Mouse (Mus musculus) forebrain, embryonic 14.5 days (tissue): ENCODE results near the gene Eif2b2. TPM values are rescaled to one million over a fixed set of nuclear protein-coding genes. Genes with fewer than 3 reads are reported as not detected.
A peak's percentile ranks its signal among the peaks of the same experiment; 100 is the strongest.

ENCODE experiments used
- ATAC-seq: fragments of 200-750 bp; cut with Nextera tagmentation; 2 replicates; pipeline ENCODE4 v1.8.0; 2017; ENCODE audit warnings: mild to moderate bottlenecking, moderate library complexity
- DNase-seq: peaks from one replicate; pipeline ENCODE4 v3.0.0-alpha.2; 2015; ENCODE audit warnings: low spot score
- H3K27ac ChIP-seq: fragments of 300-500 bp; sonication (generic); 2 replicates; pipeline ENCODE4 v1.5.1; 2014; ENCODE audit warnings: low read depth, mild to moderate bottlenecking, control low read depth, low read length, moderate library complexity
- H3K27me3 ChIP-seq: fragments of 300-500 bp; sonication (generic); replicated peaks from 2 replicates; pipeline ENCODE4 v1.6.1; 2014; ENCODE audit warnings: low read length, control low read depth, mixed read lengths; ENCODE audit not compliant: control insufficient read depth, insufficient read depth
- H3K36me3 ChIP-seq: fragments of 300-500 bp; sonication (generic); 2 replicates; pipeline ENCODE4 v1.6.1; 2014; ENCODE audit warnings: low read length, control low read depth; ENCODE audit not compliant: control insufficient read depth, insufficient read depth
- H3K4me1 ChIP-seq: fragments of 300-500 bp; sonication (generic); 2 replicates; pipeline ENCODE4 v1.6.1; 2014; ENCODE audit warnings: antibody characterized with exemption, low read length, control low read depth; ENCODE audit not compliant: control insufficient read depth, insufficient read depth
- H3K4me2 ChIP-seq: fragments of 300-500 bp; sonication (generic); 2 replicates; pipeline ENCODE4 v1.6.1; 2014; ENCODE audit warnings: mild to moderate bottlenecking, control low read depth, low read length
- H3K4me3 ChIP-seq: fragments of 300-500 bp; sonication (generic); 2 replicates; pipeline ENCODE4 v1.5.1; 2014; ENCODE audit warnings: low read depth, low read length, control low read depth
- H3K9ac ChIP-seq: fragments of 300-500 bp; sonication (generic); 2 replicates; pipeline ENCODE4 v1.6.1; 2014; ENCODE audit warnings: mild to moderate bottlenecking, low read length, control low read depth, moderate library complexity
- H3K9me3 ChIP-seq: fragments of 300-500 bp; sonication (generic); replicated peaks from 2 replicates; pipeline ENCODE4 v1.6.1; 2016; ENCODE audit warnings: low read length, control low read depth, mixed read lengths; ENCODE audit not compliant: control insufficient read depth
- WGBS: fragments of 180-500 bp; shearing (Covaris S2); extraction: QIAGEN DNeasy Blood & Tissue Kit; methylation state at CpG from one replicate; pipeline ENCODE4 v1.1.7; 2014; 5-methylcytosine and 5-hydroxymethylcytosine counted together
- polyA plus RNA-seq: library from polyadenylated mRNA; unstranded; fragments of >200 nt; fragmentation: Nextera tagmentation; extraction: Ambion mirVana; gene quantifications from 2 replicates; pipeline ENCODE4 v1.2.1, GENCODE M21; 2014

Eif2b2 gene
- polyA plus RNA-seq, 1 experiment from 2014 or later: 102 TPM

DNA sequence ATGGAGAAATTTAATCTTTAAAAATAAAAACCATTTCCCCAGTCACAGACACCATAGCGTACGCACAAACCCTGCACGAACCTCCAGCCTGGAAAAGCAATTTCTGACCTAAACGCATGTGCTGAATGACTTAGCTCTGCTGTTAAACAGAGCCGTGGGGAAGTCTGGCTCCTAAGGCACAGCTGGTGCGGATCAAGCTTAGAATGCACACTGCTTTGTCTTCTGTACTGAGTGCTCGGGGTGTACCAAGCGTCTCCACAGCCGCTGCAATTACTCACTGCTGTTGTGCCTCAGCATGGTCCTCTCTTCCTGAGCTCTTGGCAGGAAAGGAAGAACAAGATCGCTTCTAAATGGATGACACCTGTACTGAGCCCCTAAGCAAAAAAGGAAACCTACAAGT is 43.2 kb downstream of the Eif2b2 start:
- Histone ChIP-seq H3K9me3 (no peaks in the 10 kb centered on the region), H3K4me2 (no peak overlapping the region), H3K36me3 (no peaks in the 10 kb centered on the region), H3K9ac (no peak overlapping the region), H3K4me3 (no peak overlapping the region), H3K27ac (no peak overlapping the region), H3K27me3 (no peaks in the 10 kb centered on the region), H3K4me1 (peaks cover 3% of the 10 kb centered on the region; the same call in 1 of the 2 replicates)
- DNase-seq (peak; percentile 33), ATAC-seq (no peak)
- 62% methylated on average over 10 of the region's 10 CpGs for WGBS

DNA sequence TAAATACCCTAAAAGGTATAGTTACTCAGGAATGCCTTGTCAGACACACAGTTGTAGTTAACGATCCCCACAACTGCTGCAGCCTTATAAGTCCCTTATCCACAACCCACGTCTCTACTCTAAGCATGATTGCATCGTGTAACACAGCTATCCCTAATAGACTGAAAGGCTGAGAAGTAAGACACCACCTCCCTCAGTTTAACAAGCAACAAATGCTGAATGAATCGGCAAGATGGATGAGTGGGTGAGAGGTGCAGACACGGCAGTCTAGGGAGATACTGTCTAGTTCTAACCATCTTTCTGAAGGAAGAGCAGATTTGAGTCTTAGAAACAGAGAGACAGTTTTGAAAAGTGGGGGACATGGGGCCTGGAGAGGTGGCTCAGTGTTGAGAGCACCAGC is 43.9 kb downstream of the Eif2b2 start:
- DNase-seq (no peak), ATAC-seq (no peak)
- no peaks in the 10 kb centered on the region for H3K9me3 ChIP-seq
- H3K9ac ChIP-seq: no peak overlapping the region
- H3K36me3 ChIP-seq: no peaks in the 10 kb centered on the region
- no peak overlapping the region for H3K27ac ChIP-seq
- peaks cover 3% of the 10 kb centered on the region; the same call in 1 of the 2 replicates for H3K4me1 ChIP-seq
- H3K27me3 ChIP-seq: no peaks in the 10 kb centered on the region
- no peak overlapping the region for H3K4me3 ChIP-seq
- WGBS: 80% methylated on average over 5 of the region's 5 CpGs
- H3K4me2 ChIP-seq: no peak overlapping the region

DNA sequence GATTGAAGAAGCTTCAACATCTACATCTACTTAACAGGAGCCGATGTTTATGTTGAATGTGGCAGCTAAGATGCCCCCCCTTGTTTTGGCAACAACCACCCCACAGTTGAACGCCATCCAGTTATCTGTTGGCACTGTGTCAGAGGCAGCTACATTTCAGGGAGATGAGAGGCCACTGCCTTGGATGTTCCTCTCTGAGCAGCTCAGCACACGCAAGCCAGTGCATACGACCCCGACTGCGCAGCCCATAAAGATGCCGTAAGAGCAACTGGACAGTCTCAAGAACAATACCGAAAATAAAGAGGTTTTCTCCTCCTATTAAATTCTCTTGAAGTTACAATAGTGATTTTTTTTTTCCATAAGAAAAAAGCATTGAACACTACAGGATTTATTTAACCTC is 45.2 kb downstream of the Eif2b2 start:
- Histone ChIP-seq H3K27ac (no peak overlapping the region), H3K27me3 (no peaks in the 10 kb centered on the region), H3K9ac (no peak overlapping the region), H3K9me3 (no peaks in the 10 kb centered on the region), H3K4me2 (no peak overlapping the region), H3K4me1 (peaks cover 3% of the 10 kb centered on the region; the same call in 1 of the 2 replicates), H3K4me3 (no peak overlapping the region), H3K36me3 (0 out of 2 replicates have a peak, but pooled peaks cover 7% of the 10 kb centered on the region)
- peak; percentile 15; the same call in 1 of the 2 replicates for ATAC-seq
- 75% methylated on average over 8 of the region's 8 CpGs for WGBS
- DNase-seq: peak; percentile 36

DNA sequence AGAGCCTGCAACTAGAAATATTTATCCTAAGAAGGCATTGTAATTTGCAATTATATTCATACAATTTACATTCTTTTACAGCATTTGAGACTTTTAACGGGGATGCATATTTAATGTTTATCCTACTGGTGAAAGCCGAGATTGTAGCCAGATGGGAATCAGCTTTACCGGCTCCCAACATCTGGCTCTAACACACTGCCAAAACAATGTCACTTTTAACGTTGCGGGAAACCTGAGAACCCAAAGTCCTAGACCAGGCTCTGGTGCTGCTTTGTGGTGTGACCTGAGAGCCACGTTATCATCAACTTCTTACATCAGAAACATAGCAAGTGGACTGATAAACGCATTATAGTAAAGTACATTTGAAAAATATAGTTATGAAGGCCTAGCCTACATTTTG is 45.7 kb downstream of the Eif2b2 start:
- Histone ChIP-seq H3K4me1 (peaks cover 5% of the 10 kb centered on the region; the same call in 1 of the 2 replicates), H3K4me2 (no peak overlapping the region), H3K9ac (no peak overlapping the region), H3K27me3 (no peaks in the 10 kb centered on the region), H3K36me3 (0 out of 2 replicates have a peak, but pooled peaks cover 7% of the 10 kb centered on the region), H3K4me3 (no peak overlapping the region), H3K27ac (no peak overlapping the region), H3K9me3 (no peaks in the 10 kb centered on the region)
- no peak for DNase-seq
- 64% methylated on average over 7 of the region's 7 CpGs for WGBS
- no peak for ATAC-seq

DNA sequence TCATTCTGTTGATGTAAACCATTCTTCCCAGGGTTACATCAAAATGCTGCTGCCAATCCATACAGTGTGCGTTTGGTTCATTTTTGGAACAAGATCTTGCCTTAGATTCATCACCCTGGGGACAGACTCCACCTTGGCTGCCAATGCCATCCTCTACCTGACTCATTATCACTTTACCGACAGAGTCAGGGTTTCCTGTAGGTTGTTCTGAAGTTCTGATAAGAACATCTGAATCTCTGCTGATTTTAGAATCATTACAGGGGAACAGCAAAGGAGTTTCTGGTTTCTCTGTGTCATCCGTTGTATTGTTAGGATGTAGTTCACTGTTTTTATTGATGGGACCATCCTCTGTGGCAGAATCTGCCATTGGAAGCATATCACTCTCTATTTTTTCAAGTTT is 47.0 kb downstream of the Eif2b2 start:
- H3K9me3 ChIP-seq: no peaks in the 10 kb centered on the region
- H3K27ac ChIP-seq: no peak overlapping the region
- H3K4me1 ChIP-seq: peaks cover 7% of the 10 kb centered on the region; the same call in 1 of the 2 replicates
- ATAC-seq (no peak), DNase-seq (no peak)
- 0 out of 2 replicates have a peak, but pooled peaks cover 7% of the 10 kb centered on the region for H3K36me3 ChIP-seq
- no peaks in the 10 kb centered on the region for H3K27me3 ChIP-seq
- 97% methylated on average over 3 of the region's 3 CpGs for WGBS
- H3K4me3 ChIP-seq: no peak overlapping the region
- no peak overlapping the region for H3K4me2 ChIP-seq
- no peak overlapping the region for H3K9ac ChIP-seq

DNA sequence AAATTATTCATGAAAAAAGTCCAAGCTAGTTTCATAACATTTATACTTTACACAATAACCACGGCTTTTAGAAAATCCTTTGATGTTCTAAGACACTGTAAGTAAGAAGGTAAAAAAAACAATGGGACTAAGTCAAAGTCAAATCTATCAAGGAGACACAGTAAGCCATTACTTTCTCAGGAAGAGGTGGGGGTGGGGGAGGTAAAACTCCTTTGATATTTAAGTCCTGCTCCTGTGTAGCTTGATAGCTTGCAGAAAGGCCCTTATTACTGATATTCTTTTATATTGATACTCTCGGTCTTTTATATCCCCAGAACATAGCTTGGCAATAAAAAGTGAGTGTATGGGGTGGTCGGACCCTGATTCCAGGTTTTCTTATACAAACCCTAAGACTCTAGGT is 50.5 kb downstream of the Eif2b2 start:
- no peak for ATAC-seq
- peak overlapping the region; percentile 77 for H3K9ac ChIP-seq
- peak overlapping the region; percentile 57 for H3K4me2 ChIP-seq
- H3K27ac ChIP-seq: peak overlapping the region; percentile 87
- H3K4me1 ChIP-seq: peaks cover 7% of the 10 kb centered on the region; the same call in 1 of the 2 replicates
- 58% methylated on average over 3 of the region's 3 CpGs for WGBS
- peak overlapping the region; percentile 54 for H3K4me3 ChIP-seq
- no peak for DNase-seq
- H3K9me3 ChIP-seq: no peaks in the 10 kb centered on the region
- no peaks in the 10 kb centered on the region for H3K27me3 ChIP-seq
- 0 out of 2 replicates have a peak, but pooled peaks cover 7% of the 10 kb centered on the region for H3K36me3 ChIP-seq

DNA sequence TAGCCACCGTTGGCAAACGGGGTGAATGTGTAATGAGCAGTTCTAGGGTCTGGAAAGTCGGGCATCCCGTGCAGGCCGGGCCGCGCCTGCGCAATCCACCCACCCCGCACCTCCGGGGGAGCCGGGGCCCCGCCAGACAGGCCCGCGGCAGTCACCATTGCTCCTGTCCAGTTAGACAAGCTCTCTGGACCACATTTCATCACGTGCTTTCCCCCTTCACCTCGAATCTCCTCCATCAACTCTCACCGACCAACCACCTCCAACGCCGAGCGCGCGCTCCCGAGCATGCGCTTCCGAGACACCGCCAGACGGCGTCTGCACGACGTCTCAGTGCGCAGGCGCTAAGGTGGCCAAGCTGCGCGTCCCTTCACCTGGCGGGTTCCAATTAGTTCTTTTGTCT is 51.0 kb downstream of the Eif2b2 start, which contains the start of gene Mlh3:
TSS of gene Mlh3 (minus strand) at position 281 of the 400 bp plus-strand sequence.
- ATAC-seq (peak; percentile 95), DNase-seq (peak; percentile 94)
- WGBS: under 1% methylated on average over 35 of the region's 35 CpGs
- Histone ChIP-seq H3K9ac (peak within 1 kb of the TSS; percentile 77), H3K27ac (peak within 1 kb of the TSS; percentile 87), H3K4me3 (peak within 1 kb of the TSS; percentile 54), H3K27me3 (no peaks in the 10 kb centered on the region), H3K36me3 (0 out of 2 replicates have a peak, but pooled peaks cover 7% of the 10 kb centered on the region), H3K4me2 (peak within 1 kb of the TSS; percentile 57), H3K4me1 (0 out of 2 replicates have a peak, but pooled peaks cover 4% of the 10 kb centered on the region), H3K9me3 (no peaks in the 10 kb centered on the region)

DNA sequence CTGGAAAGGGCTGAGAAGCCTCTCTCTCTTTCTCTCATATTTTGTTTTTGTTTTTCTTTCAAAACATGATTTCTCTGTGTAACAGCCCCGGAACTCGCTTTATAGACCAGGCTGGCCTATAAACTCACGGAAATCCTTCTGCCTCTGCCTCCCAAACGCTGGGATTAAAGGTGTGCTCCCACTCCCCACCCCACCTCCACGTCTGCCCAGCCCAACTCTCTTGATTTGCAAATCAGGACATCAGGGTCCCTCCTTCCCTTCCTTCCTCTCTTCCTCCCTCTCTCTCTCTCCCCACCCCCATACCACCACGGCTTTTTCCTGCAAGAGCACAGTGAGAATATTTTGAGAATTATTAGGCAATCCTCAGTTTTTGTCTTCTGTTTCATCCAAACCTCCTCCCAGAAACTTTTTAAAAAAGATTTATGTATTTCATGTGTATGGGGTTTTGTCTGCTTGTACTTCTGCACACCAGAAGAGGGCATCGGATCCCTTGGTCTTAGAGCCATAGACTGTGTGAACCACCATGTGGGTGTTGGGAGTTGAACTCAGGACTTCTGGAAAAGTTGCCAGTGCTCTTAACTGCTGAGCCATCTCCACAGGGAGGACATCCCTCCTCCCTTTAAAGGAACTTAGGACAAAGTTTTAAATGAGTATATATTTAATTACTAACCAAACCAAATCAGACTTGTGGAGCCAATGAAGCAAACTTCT is 52.0 kb downstream of the Eif2b2 start:
- peaks cover 13% of the 10 kb centered on the region; the same call in 1 of the 2 replicates for H3K36me3 ChIP-seq
- H3K4me1 ChIP-seq: 0 out of 2 replicates have a peak, but pooled peaks cover 4% of the 10 kb centered on the region
- no peak overlapping the region for H3K4me2 ChIP-seq
- no peak overlapping the region for H3K9ac ChIP-seq
- H3K4me3 ChIP-seq: no peak overlapping the region
- DNase-seq (no peak), ATAC-seq (no peak)
- no peak overlapping the region for H3K27ac ChIP-seq
- WGBS: 82% methylated on average over 7 of the region's 7 CpGs
- H3K9me3 ChIP-seq: no peaks in the 10 kb centered on the region
- H3K27me3 ChIP-seq: no peaks in the 10 kb centered on the region

DNA sequence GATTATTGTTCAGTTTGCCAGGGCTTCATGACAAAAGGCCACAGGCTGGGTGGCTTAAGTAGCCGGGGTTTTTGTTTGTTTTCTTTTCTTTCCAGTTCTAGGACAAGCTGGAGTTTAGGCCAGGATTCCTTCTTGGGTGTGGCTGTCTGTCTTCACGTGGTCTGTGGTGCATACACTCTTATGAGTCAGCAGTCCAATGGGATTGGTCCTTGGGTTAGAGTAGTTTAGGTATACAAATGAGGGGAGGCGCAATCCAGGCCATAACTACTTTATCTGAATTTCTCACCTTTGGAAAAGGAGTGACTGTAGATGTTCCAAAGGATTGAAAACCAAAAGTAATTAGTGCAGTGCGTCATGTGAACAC is 52.5 kb downstream of the Eif2b2 start:
- no peaks in the 10 kb centered on the region for H3K27me3 ChIP-seq
- no peak overlapping the region for H3K9ac ChIP-seq
- no peak overlapping the region for H3K4me2 ChIP-seq
- 74% methylated on average over 4 of the region's 4 CpGs for WGBS
- ATAC-seq: no peak
- no peaks in the 10 kb centered on the region for H3K9me3 ChIP-seq
- H3K36me3 ChIP-seq: peaks cover 13% of the 10 kb centered on the region; the same call in 1 of the 2 replicates
- no peak for DNase-seq
- no peak overlapping the region for H3K27ac ChIP-seq
- 0 out of 2 replicates have a peak, but pooled peaks cover 4% of the 10 kb centered on the region for H3K4me1 ChIP-seq
- H3K4me3 ChIP-seq: no peak overlapping the region
